Comparison of ENCODE assay signal across 11 mouse cellular contexts in genomic region chr2:31060787-31061730, GRCm38 (mm10).
DNase-seq lines count a peak whose midpoint lies in the region; ATAC-seq and TF ChIP-seq lines count a peak whose summit lies in the region.
"Had no signal": no experiment of that assay in that cellular context is flagged by ENCODE, and none has a peak within 500 bp of the region (broad histone marks: within the 10 kb centered on the region; RNA-seq: fewer than 3 reads in every experiment).

No protein-coding gene starts in this region.

- no peak overlapping the region for H3K9ac ChIP-seq in hindbrain, postnatal 0 days (replicated peaks; ENCODE audit: low read length)
- no peak overlapping the region for H3K9ac ChIP-seq in hindbrain, embryonic 14.5 days
- H3K9ac ChIP-seq: limb, embryonic 15.5 days; stomach, embryonic 15.5 days had no signal

- H3K4me3 ChIP-seq in hindbrain, postnatal 0 days (ENCODE audit: low read length), result no peak overlapping the region
- H3K4me3 ChIP-seq in hindbrain, embryonic 14.5 days (replicated peaks; ENCODE audit: low read length), result no peak overlapping the region
- H3K4me3 ChIP-seq: limb, embryonic 15.5 days; stomach, embryonic 15.5 days had no signal

- H3K9me3 ChIP-seq in hindbrain, postnatal 0 days (ENCODE audit: low read length), result no peaks in the 10 kb centered on the region
- H3K9me3 ChIP-seq in hindbrain, embryonic 14.5 days (ENCODE audit: control insufficient read depth, low read length), result no peaks in the 10 kb centered on the region
- H3K9me3 ChIP-seq: limb, embryonic 15.5 days; stomach, embryonic 15.5 days had no signal

- TF ChIP-seq CTCF in hindbrain, postnatal 0 days (IDR thresholded peaks at IDR 0.05; ENCODE audit: low read depth), result no peak

- peak; percentile 19 for DNase-seq in hindbrain, postnatal 0 days (ENCODE audit: low spot score)
- DNase-seq in hindbrain, embryonic 14.5 days (ENCODE audit: low spot score), result no peak
- peak; percentile 87 to 91 for DNase-seq in cerebellum, postnatal 10 days
- peak; percentile 61 for DNase-seq in lung, postnatal 25 days (ENCODE audit: low spot score)
- DNase-seq in thymus, postnatal 14 days, result peak; percentile 68
- DNase-seq in heart, adult 8-10 months (ENCODE audit: low spot score), result no peak
- DNase-seq in layer of hippocampus, adult 9-10 months (ENCODE audit: low spot score), result no peak
- DNase-seq in kidney, adult 18-20 months, result no peak

- no peak overlapping the region; the same call in 1 of the 2 replicates for H3K27ac ChIP-seq in hindbrain, postnatal 0 days
- H3K27ac ChIP-seq in hindbrain, embryonic 14.5 days, result no peak overlapping the region
- H3K27ac ChIP-seq: limb, embryonic 15.5 days; stomach, embryonic 15.5 days had no signal

- 78% methylated on average over 28 of the region's 28 CpGs for WGBS in hindbrain, postnatal 0 days
- 83% methylated on average over 28 of the region's 28 CpGs for WGBS in hindbrain, embryonic 14.5 days

- H3K36me3 ChIP-seq in hindbrain, postnatal 0 days (ENCODE audit: insufficient read depth, low read length), result peaks cover 12% of the 10 kb centered on the region
- peaks cover 25% of the 10 kb centered on the region for H3K36me3 ChIP-seq in hindbrain, embryonic 14.5 days (replicated peaks; ENCODE audit: control insufficient read depth, insufficient read depth)

- ATAC-seq in hindbrain, postnatal 0 days, result no peak
- ATAC-seq in hindbrain, embryonic 14.5 days (ENCODE audit: low FRiP score), result no peak
- ATAC-seq: Patski had no signal

- no peaks in the 10 kb centered on the region for H3K4me1 ChIP-seq in hindbrain, postnatal 0 days (ENCODE audit: insufficient read depth, low read length)
- H3K4me1 ChIP-seq in hindbrain, embryonic 14.5 days (replicated peaks; ENCODE audit: control insufficient read depth, insufficient read depth, low read length), result no peaks in the 10 kb centered on the region
- H3K4me1 ChIP-seq: stomach, embryonic 15.5 days had no signal

- H3K4me2 ChIP-seq in hindbrain, postnatal 0 days (ENCODE audit: low read depth, low read length), result no peak overlapping the region
- H3K4me2 ChIP-seq in hindbrain, embryonic 14.5 days (replicated peaks), result no peak overlapping the region
- H3K4me2 ChIP-seq: limb, embryonic 15.5 days; stomach, embryonic 15.5 days had no signal

- H3K27me3 ChIP-seq in hindbrain, postnatal 0 days (ENCODE audit: insufficient read depth, low read length), result no peaks in the 10 kb centered on the region
- no peaks in the 10 kb centered on the region for H3K27me3 ChIP-seq in hindbrain, embryonic 14.5 days (ENCODE audit: control insufficient read depth, insufficient read depth, low read length)
- H3K27me3 ChIP-seq: limb, embryonic 15.5 days; Patski; stomach, embryonic 15.5 days had no signal

Comparison
In these comparisons a context has a peak if more than half of its experiments do, and no peak if none do; other contexts are left out.
1. DNase-seq: peak in hindbrain, postnatal 0 days (single experiment), cerebellum, postnatal 10 days (2 of 2), lung, postnatal 25 days (single experiment) and thymus, postnatal 14 days (single experiment); none in hindbrain, embryonic 14.5 days (single experiment), heart, adult 8-10 months (single experiment), layer of hippocampus, adult 9-10 months (single experiment) and kidney, adult 18-20 months (single experiment).